ENCODE assay signal across 11 mouse cellular contexts in genomic region chr4:88864599-88864998, GRCm38 (mm10). TPM values are rescaled to one million over a fixed set of nuclear protein-coding genes. Genes with fewer than 3 reads are reported as not detected.
A peak's percentile ranks its signal among the peaks of the same experiment; 100 is the strongest.
DNase-seq lines count a peak whose midpoint lies in the region; ATAC-seq lines count a peak whose summit lies in the region.
"Had no signal": no experiment of that assay in that cellular context is flagged by ENCODE, and none has a peak within 500 bp of the region (broad histone marks: within the 10 kb centered on the region; RNA-seq: fewer than 3 reads in every experiment).

No protein-coding gene starts in this region.

- H3K4me1 ChIP-seq in heart, embryonic 14.5 days (ENCODE audit: control insufficient read depth in 2 of 2, insufficient read depth in 2 of 2, low read length in 2 of 2): no peaks in the 10 kb centered on the region; a peak in 1 of 4 replicates
- H3K4me1 ChIP-seq in heart, embryonic 16.5 days (ENCODE audit: control insufficient read depth, insufficient read depth, low read length): peaks cover 4% of the 10 kb centered on the region
- H3K4me1 ChIP-seq in megakaryocyte, embryonic 14.5 days: peaks cover 58% of the 10 kb centered on the region

- H3K36me3 ChIP-seq in heart, embryonic 14.5 days (ENCODE audit: control insufficient read depth, insufficient read depth, low read length): no peaks in the 10 kb centered on the region
- H3K36me3 ChIP-seq in heart, embryonic 16.5 days (ENCODE audit: control insufficient read depth, insufficient read depth): no peaks in the 10 kb centered on the region
- H3K36me3 ChIP-seq in megakaryocyte, embryonic 14.5 days (replicated peaks; ENCODE audit: low read length): no peaks in the 10 kb centered on the region
- H3K36me3 ChIP-seq: embryonic facial prominence, embryonic 10.5 days had no signal

- WGBS in heart, embryonic 14.5 days: 56% methylated on average over 9 of the region's 9 CpGs
- 48% methylated on average over 9 of the region's 9 CpGs for WGBS in heart, embryonic 16.5 days

- peaks cover 17% of the 10 kb centered on the region for H3K27me3 ChIP-seq in heart, embryonic 14.5 days (ENCODE audit: control insufficient read depth, insufficient read depth, low read length)
- peaks cover 10% of the 10 kb centered on the region for H3K27me3 ChIP-seq in heart, embryonic 16.5 days (ENCODE audit: control insufficient read depth, insufficient read depth, low read length)
- peaks cover 28% of the 10 kb centered on the region for H3K27me3 ChIP-seq in megakaryocyte, embryonic 14.5 days (replicated peaks)

- ATAC-seq in heart, embryonic 14.5 days (ENCODE audit: insufficient number of reproducible peaks, insufficient read depth, low FRiP score, low read depth): no peak
- ATAC-seq in heart, embryonic 16.5 days (replicated peaks; ENCODE audit: extremely low read depth, insufficient read depth, low FRiP score): peak; percentile 35; the same call in 1 of the 2 replicates

- peak overlapping the region; percentile 22; the same call in 1 of the 2 replicates for H3K4me2 ChIP-seq in heart, embryonic 14.5 days (ENCODE audit: low read length)
- peak overlapping the region; percentile 40 for H3K4me2 ChIP-seq in heart, embryonic 16.5 days (ENCODE audit: low read depth, low read length)

- no peak overlapping the region for H3K4me3 ChIP-seq in heart, embryonic 14.5 days (ENCODE audit: control insufficient read depth in 1 of 2, insufficient read depth in 1 of 2, low read depth in 1 of 2, low read length in 2 of 2)
- H3K4me3 ChIP-seq in heart, embryonic 16.5 days (ENCODE audit: low read length): peak overlapping the region; percentile 11
- peak overlapping the region; percentile 88 for H3K4me3 ChIP-seq in megakaryocyte, embryonic 14.5 days (replicated peaks)
- H3K4me3 ChIP-seq: embryonic facial prominence, embryonic 10.5 days had no signal

- H3K27ac ChIP-seq in heart, embryonic 14.5 days (replicated peaks in 1 of 2; ENCODE audit: control insufficient read depth in 1 of 2, insufficient read depth in 1 of 2, low read depth in 2 of 2, low read length in 2 of 2): no peak overlapping the region
- H3K27ac ChIP-seq in heart, embryonic 16.5 days (ENCODE audit: low read length): no peak overlapping the region
- H3K27ac ChIP-seq: embryonic facial prominence, embryonic 10.5 days had no signal

- no peak for DNase-seq in heart, postnatal 4 days
- peak; percentile 72 for DNase-seq in thymus, postnatal 14 days
- no peak for DNase-seq in ovary, postnatal 14 days (ENCODE audit: low spot score)
- no peak for DNase-seq in right cerebral cortex, postnatal 10 days (ENCODE audit: low spot score in 2 of 2)
- no peak for DNase-seq in right cerebral cortex, postnatal 4 days
- DNase-seq: kidney, adult 8-10 months had no signal

- no peaks in the 10 kb centered on the region for H3K9me3 ChIP-seq in heart, embryonic 14.5 days (ENCODE audit: control insufficient read depth, low read length)
- H3K9me3 ChIP-seq in heart, embryonic 16.5 days (replicated peaks; ENCODE audit: control insufficient read depth, low read length): no peaks in the 10 kb centered on the region
- H3K9me3 ChIP-seq in megakaryocyte, embryonic 14.5 days: no peaks in the 10 kb centered on the region
- H3K9me3 ChIP-seq: embryonic facial prominence, embryonic 10.5 days had no signal

- no peak overlapping the region for H3K9ac ChIP-seq in heart, embryonic 14.5 days (ENCODE audit: low read length)
- no peak overlapping the region for H3K9ac ChIP-seq in heart, embryonic 16.5 days (ENCODE audit: low read length)

RNA-seq across cellular contexts. Expression of gene Ifna1, which starts 14.7 kb away (rescaled TPM):
- not detected in 2 replicates for polyA plus RNA-seq in heart, embryonic 14.5 days (2014; fragmentation: Nextera tagmentation; extraction: Ambion mirVana)
- total RNA-seq in heart, postnatal 4 days (2021): not detected
- not detected in 2 replicates for polyA plus RNA-seq in heart, embryonic 16.5 days (2015; fragmentation: Nextera tagmentation; extraction: Ambion mirVana)
- not detected in 2 replicates for polyA plus RNA-seq in megakaryocyte, embryonic 14.5 days (2012; ENCODE audit: insufficient read depth, low replicate concordance)
- polyA plus RNA-seq: brain, embryonic 14.5 days; embryonic facial prominence, embryonic 10.5 days had no signal

RNA-seq across cellular contexts. Expression of gene Ifne, which starts 15.4 kb away (rescaled TPM):
- polyA plus RNA-seq in heart, embryonic 14.5 days (2014; fragmentation: Nextera tagmentation; extraction: Ambion mirVana): not detected in 2 replicates
- total RNA-seq in heart, postnatal 4 days (2021): not detected
- polyA plus RNA-seq in heart, embryonic 16.5 days (2015; fragmentation: Nextera tagmentation; extraction: Ambion mirVana): not detected in 2 replicates
- polyA plus RNA-seq in megakaryocyte, embryonic 14.5 days (2012; ENCODE audit: insufficient read depth, low replicate concordance): not detected in 2 replicates
- polyA plus RNA-seq: brain, embryonic 14.5 days; embryonic facial prominence, embryonic 10.5 days had no signal

RNA-seq across cellular contexts. Expression of gene Ifna4, which starts 22.9 kb away (rescaled TPM):
- not detected in 2 replicates for polyA plus RNA-seq in heart, embryonic 14.5 days (2014; fragmentation: Nextera tagmentation; extraction: Ambion mirVana)
- total RNA-seq in heart, postnatal 4 days (2021): not detected
- polyA plus RNA-seq in heart, embryonic 16.5 days (2015; fragmentation: Nextera tagmentation; extraction: Ambion mirVana): not detected in 2 replicates
- polyA plus RNA-seq in megakaryocyte, embryonic 14.5 days (2012; ENCODE audit: insufficient read depth, low replicate concordance): not detected in 2 replicates
- polyA plus RNA-seq: brain, embryonic 14.5 days; embryonic facial prominence, embryonic 10.5 days had no signal

RNA-seq across cellular contexts. Expression of gene Ifna5, which starts 29.3 kb away (rescaled TPM):
- polyA plus RNA-seq in heart, embryonic 14.5 days (2014; fragmentation: Nextera tagmentation; extraction: Ambion mirVana): not detected in 2 replicates
- total RNA-seq in heart, postnatal 4 days (2021): not detected
- not detected in 2 replicates for polyA plus RNA-seq in heart, embryonic 16.5 days (2015; fragmentation: Nextera tagmentation; extraction: Ambion mirVana)
- polyA plus RNA-seq in megakaryocyte, embryonic 14.5 days (2012; ENCODE audit: insufficient read depth, low replicate concordance): not detected in 2 replicates
- polyA plus RNA-seq: brain, embryonic 14.5 days; embryonic facial prominence, embryonic 10.5 days had no signal

RNA-seq across cellular contexts. Expression of gene Ifna6, which starts 37.4 kb away (rescaled TPM):
- polyA plus RNA-seq in heart, embryonic 14.5 days (2014; fragmentation: Nextera tagmentation; extraction: Ambion mirVana): not detected in 2 replicates
- total RNA-seq in heart, postnatal 4 days (2021): not detected
- not detected in 2 replicates for polyA plus RNA-seq in heart, embryonic 16.5 days (2015; fragmentation: Nextera tagmentation; extraction: Ambion mirVana)
- not detected in 2 replicates for polyA plus RNA-seq in megakaryocyte, embryonic 14.5 days (2012; ENCODE audit: insufficient read depth, low replicate concordance)
- polyA plus RNA-seq: brain, embryonic 14.5 days; embryonic facial prominence, embryonic 10.5 days had no signal

Comparison
In these comparisons a context has a peak if more than half of its experiments do, and no peak if none do; other contexts are left out.
1. H3K4me3 ChIP-seq: peak in heart, embryonic 16.5 days (single experiment) and megakaryocyte, embryonic 14.5 days (single experiment); none in heart, embryonic 14.5 days (0 of 2).